Mouse (Mus musculus): Measurements from ENCODE around the gene Sh2d3c. TPM values are rescaled to one million over a fixed set of nuclear protein-coding genes. Genes with fewer than 3 reads are reported as not detected.

Sh2d3c gene
- total and polyA plus RNA-seq, 3 experiments = 4.8 to 25.8 (median 11.1) TPM

DNA sequence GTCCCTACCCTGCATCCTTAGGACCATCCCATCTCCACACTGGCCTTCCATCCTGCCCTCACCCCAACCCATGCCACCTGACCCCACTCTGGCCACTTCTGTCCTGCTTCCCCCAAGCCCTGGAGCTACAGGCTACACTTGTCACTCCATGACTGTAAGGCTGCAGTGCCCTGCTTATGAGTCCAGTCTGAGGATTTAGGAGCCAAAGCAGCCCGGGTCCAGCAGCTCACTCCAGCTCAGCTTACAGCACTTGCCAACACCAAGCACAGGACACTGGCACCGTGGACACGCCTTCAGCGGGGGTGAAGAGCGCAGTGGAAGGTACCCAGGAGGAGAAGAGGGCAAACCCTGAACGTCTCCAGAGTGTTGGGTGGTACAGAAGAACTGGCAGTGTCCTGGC is 13.9 kb upstream of the Sh2d3c start:
- TF ChIP-seq MYC (IDR thresholded peaks at IDR 0.05; ENCODE audit: low read depth, low read length) (no peak), E2F4 (IDR thresholded peaks at IDR 0.05; ENCODE audit: insufficient replicate concordance, low read depth, low read length) (no peak), USF2 (conservative IDR thresholded peaks at IDR 0.05; ENCODE audit: low read depth, low read length) (no peak), POLR2A (IDR thresholded peaks at IDR 0.05; ENCODE audit: low read depth, low read length) (0 out of 2 replicates have a peak, but pooled peaks have one; percentile 11), JUND (conservative IDR thresholded peaks at IDR 0.05; ENCODE audit: low read depth, low read length) (no peak)
- dilution Hi-C loops (cut with MboI; ENCODE audit: extremely low pct_ligation_motif_present, extremely low pct_unique_long_range_greater_than_20kb, low sequenced_read_pairs) (no loop called here), in situ Hi-C loops (cut with MboI; ENCODE audit: low pct_ligation_motif_present, low pct_unique_long_range_greater_than_20kb, low sequenced_read_pairs) (no loop called here)
- H3K4me1 ChIP-seq (ENCODE audit: control insufficient read depth in 1 of 2, insufficient read depth in 2 of 2) = peaks cover 16 to 28% of the 10 kb centered on the region in 2 experiments
- peaks cover 73 to 90% of the 10 kb centered on the region in 2 experiments for H3K36me3 ChIP-seq (replicated peaks in 1 of 2; ENCODE audit: control insufficient read depth in 1 of 2, insufficient read depth in 1 of 2, low read length in 1 of 2)
- no peaks in the 10 kb centered on the region for H3K27me3 ChIP-seq (replicated peaks)
- H3K79me2 ChIP-seq (replicated peaks; ENCODE audit: control insufficient read depth, extremely low read depth, insufficient read depth, poor library complexity, severe bottlenecking) = peaks cover 47% of the 10 kb centered on the region
- H3K9me3 ChIP-seq (replicated peaks; ENCODE audit: low read length) = no peaks in the 10 kb centered on the region
- no peak overlapping the region for H3K9ac ChIP-seq (ENCODE audit: insufficient read depth, low read depth)
- no peak for DNase-seq (ENCODE audit: extremely low read depth)
- no peak overlapping the region for H3K27ac ChIP-seq (ENCODE audit: insufficient read depth, low read depth)
- no peak overlapping the region for H3K4me2 ChIP-seq (ENCODE audit: insufficient read depth, low read depth, poor library complexity, severe bottlenecking)
- H3K4me3 ChIP-seq (replicated peaks in 1 of 3; ENCODE audit: low read depth in 2 of 3, low read length in 2 of 3, poor library complexity in 1 of 3) = no peak overlapping the region

DNA sequence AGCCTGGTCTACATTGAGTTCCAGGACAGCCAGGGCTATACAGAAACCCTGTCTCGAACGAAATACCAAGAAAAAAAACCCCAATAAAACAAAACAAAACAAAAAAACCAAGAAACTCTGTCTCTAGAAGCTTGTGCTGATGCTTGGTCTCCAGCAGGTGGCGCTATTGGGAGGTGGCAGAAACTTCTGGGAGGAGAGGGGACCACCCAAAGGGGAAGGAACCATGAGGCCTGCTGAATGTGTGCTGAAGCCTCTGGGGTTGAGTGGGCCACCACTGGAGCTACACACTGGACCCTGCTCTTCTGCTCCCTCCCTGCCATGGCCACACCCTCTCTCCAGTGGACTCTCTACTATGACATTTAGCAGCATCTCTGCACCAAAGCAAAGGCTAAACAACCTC is 12.2 kb upstream of the Sh2d3c start:
- H3K4me3 ChIP-seq (replicated peaks in 1 of 3; ENCODE audit: low read depth in 2 of 3, low read length in 2 of 3, poor library complexity in 1 of 3) = no peak overlapping the region
- peak; percentile 65 to 79 for TF ChIP-seq CTCF (conservative IDR thresholded peaks at IDR 0.05 in 1 of 2, IDR thresholded peaks at IDR 0.05 in 1 of 2; ENCODE audit: low read depth in 2 of 2, low read length in 2 of 2)
- TF ChIP-seq CHD2 (IDR thresholded peaks at IDR 0.05; ENCODE audit: low read length) = no peak
- TF ChIP-seq ZKSCAN1 (IDR thresholded peaks at IDR 0.05; ENCODE audit: borderline replicate concordance, low read depth, low read length) = peak; percentile 45; the same call in 1 of the 2 replicates
- TF ChIP-seq SMC3 (IDR thresholded peaks at IDR 0.05; ENCODE audit: low read depth, low read length) = peak; percentile 62
- peak; percentile 51 for TF ChIP-seq RAD21 (IDR thresholded peaks at IDR 0.05; ENCODE audit: low read depth, low read length)
- TF ChIP-seq JUND (conservative IDR thresholded peaks at IDR 0.05; ENCODE audit: low read depth, low read length) = no peak
- H3K27ac ChIP-seq (ENCODE audit: insufficient read depth, low read depth) = no peak overlapping the region
- dilution Hi-C loops (cut with MboI; ENCODE audit: extremely low pct_ligation_motif_present, extremely low pct_unique_long_range_greater_than_20kb, low sequenced_read_pairs) (no loop called here), in situ Hi-C loops (cut with MboI; ENCODE audit: low pct_ligation_motif_present, low pct_unique_long_range_greater_than_20kb, low sequenced_read_pairs) (no loop called here)
- peak; percentile 77 for DNase-seq (ENCODE audit: extremely low read depth)
- H3K9me3 ChIP-seq (replicated peaks; ENCODE audit: low read length) = no peaks in the 10 kb centered on the region
- peaks cover 16 to 30% of the 10 kb centered on the region in 2 experiments for H3K4me1 ChIP-seq (ENCODE audit: control insufficient read depth in 1 of 2, insufficient read depth in 2 of 2)
- H3K27me3 ChIP-seq (replicated peaks) = no peaks in the 10 kb centered on the region
- H3K9ac ChIP-seq (ENCODE audit: insufficient read depth, low read depth) = no peak overlapping the region
- H3K4me2 ChIP-seq (ENCODE audit: insufficient read depth, low read depth, poor library complexity, severe bottlenecking) = no peak overlapping the region
- peaks cover 52% of the 10 kb centered on the region for H3K79me2 ChIP-seq (replicated peaks; ENCODE audit: control insufficient read depth, extremely low read depth, insufficient read depth, poor library complexity, severe bottlenecking)
- peaks cover 62 to 74% of the 10 kb centered on the region in 2 experiments for H3K36me3 ChIP-seq (replicated peaks in 1 of 2; ENCODE audit: control insufficient read depth in 1 of 2, insufficient read depth in 1 of 2, low read length in 1 of 2)

DNA sequence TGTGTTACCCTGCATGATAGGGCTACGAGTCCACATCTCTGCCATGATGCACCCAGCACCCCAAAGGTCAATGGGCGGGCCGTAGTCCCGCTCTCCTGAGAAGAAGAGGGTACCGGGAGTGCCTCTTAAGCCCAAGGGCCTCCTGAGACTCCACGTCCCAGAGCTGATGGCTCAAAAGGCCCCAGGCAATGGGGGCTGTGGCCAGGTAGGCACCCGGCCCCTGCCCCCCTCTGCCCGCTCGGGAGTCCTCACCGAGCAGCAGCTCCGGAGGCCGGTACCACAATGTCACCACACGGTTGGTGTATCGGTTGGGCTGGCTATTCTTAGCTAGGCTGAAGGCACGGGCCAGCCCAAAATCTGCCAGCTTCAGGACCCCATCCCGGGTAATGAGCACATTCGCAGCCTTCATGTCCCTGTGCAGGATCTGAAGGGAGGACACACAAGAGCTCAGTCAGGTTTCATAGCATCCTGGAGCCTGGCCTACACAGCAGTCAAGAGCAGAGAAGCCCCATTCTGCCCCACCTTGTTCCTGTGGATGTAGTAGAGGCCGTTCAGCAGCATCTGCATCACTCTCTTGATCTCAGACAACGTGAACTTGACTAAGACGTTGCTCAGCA is 11.2 kb upstream of the Sh2d3c start:
- H3K9ac ChIP-seq (ENCODE audit: insufficient read depth, low read depth) = no peak overlapping the region
- H3K4me2 ChIP-seq (ENCODE audit: insufficient read depth, low read depth, poor library complexity, severe bottlenecking) = no peak overlapping the region
- H3K9me3 ChIP-seq (replicated peaks; ENCODE audit: low read length) = no peaks in the 10 kb centered on the region
- in situ Hi-C loops (cut with MboI; ENCODE audit: low pct_ligation_motif_present, low pct_unique_long_range_greater_than_20kb, low sequenced_read_pairs) = loop anchor here (5.0 kb wide), 1 partner anchor 48 kb away; the partner anchor contains the start of gene Tor2a
- peaks cover 26 to 40% of the 10 kb centered on the region in 2 experiments for H3K4me1 ChIP-seq (ENCODE audit: control insufficient read depth in 1 of 2, insufficient read depth in 2 of 2)
- DNase-seq (ENCODE audit: extremely low read depth) = no peak
- peaks cover 55 to 65% of the 10 kb centered on the region in 2 experiments for H3K36me3 ChIP-seq (replicated peaks in 1 of 2; ENCODE audit: control insufficient read depth in 1 of 2, insufficient read depth in 1 of 2, low read length in 1 of 2)
- H3K27me3 ChIP-seq (replicated peaks) = no peaks in the 10 kb centered on the region
- dilution Hi-C loops (cut with MboI; ENCODE audit: extremely low pct_ligation_motif_present, extremely low pct_unique_long_range_greater_than_20kb, low sequenced_read_pairs) = no loop called here
- TF ChIP-seq ETS1 (conservative IDR thresholded peaks at IDR 0.05; ENCODE audit: low read depth, low read length) (no peak), HCFC1 (IDR thresholded peaks at IDR 0.05; ENCODE audit: low read depth, low read length) (no peak), JUN (IDR thresholded peaks at IDR 0.05; ENCODE audit: insufficient read depth, low read depth, low read length) (no peak), KAT2A (IDR thresholded peaks at IDR 0.05; ENCODE audit: insufficient replicate concordance, low read length) (no peak), JUND (conservative IDR thresholded peaks at IDR 0.05; ENCODE audit: low read depth, low read length) (no peak), MAZ (IDR thresholded peaks at IDR 0.05; ENCODE audit: low read depth, low read length) (no peak), IRF4 (IDR thresholded peaks at IDR 0.05; ENCODE audit: low read depth, low read length) (no peak)
- no peak overlapping the region for H3K4me3 ChIP-seq (replicated peaks in 1 of 3; ENCODE audit: low read depth in 2 of 3, low read length in 2 of 3, poor library complexity in 1 of 3)
- H3K27ac ChIP-seq (ENCODE audit: insufficient read depth, low read depth) = no peak overlapping the region
- H3K79me2 ChIP-seq (replicated peaks; ENCODE audit: control insufficient read depth, extremely low read depth, insufficient read depth, poor library complexity, severe bottlenecking) = peaks cover 52% of the 10 kb centered on the region
